Mouse (Mus musculus) forebrain, embryonic 11.5 days (tissue): ENCODE measurements around the gene Snrnp35. TPM values are rescaled to one million over a fixed set of nuclear protein-coding genes. Genes with fewer than 3 reads are reported as not detected.
A peak's percentile ranks its signal among the peaks of the same experiment; 100 is the strongest.

Experiments
- ATAC-seq: fragments of 200-750 bp; cut with Nextera tagmentation; replicated peaks from 2 replicates; pipeline ENCODE4 v1.8.0; 2017; ENCODE audit warnings: moderate TSS enrichment; ENCODE audit not compliant: low FRiP score
- DNase-seq: peaks from one replicate; pipeline ENCODE4 v3.0.0-alpha.2; 2017; ENCODE audit warnings: low spot score
- H3K27ac ChIP-seq: fragments of 300-500 bp; sonication (generic); 2 replicates; pipeline ENCODE4 v1.5.1; 2014; ENCODE audit warnings: low read depth, low read length
- H3K27me3 ChIP-seq: fragments of 300-500 bp; sonication (generic); 2 replicates; pipeline ENCODE4 v1.6.1; 2014; ENCODE audit warnings: mild to moderate bottlenecking, low read length, mixed read lengths; ENCODE audit not compliant: control insufficient read depth, insufficient read depth
- H3K36me3 ChIP-seq: fragments of 300-500 bp; sonication (generic); 2 replicates; pipeline ENCODE4 v1.6.1; 2014; ENCODE audit warnings: mild to moderate bottlenecking, low read length, moderate library complexity, mixed read lengths; ENCODE audit not compliant: control insufficient read depth, insufficient read depth
- H3K4me1 ChIP-seq: fragments of 300-500 bp; sonication (generic); replicated peaks from 2 replicates; pipeline ENCODE4 v1.6.1; 2014; ENCODE audit warnings: low read length, mixed read lengths; ENCODE audit not compliant: control insufficient read depth, insufficient read depth
- H3K4me2 ChIP-seq: fragments of 300-500 bp; sonication (generic); 2 replicates; pipeline ENCODE4 v1.6.1; 2014; ENCODE audit warnings: low read depth, mild to moderate bottlenecking, low read length, moderate library complexity, mixed read lengths; ENCODE audit not compliant: severe bottlenecking
- H3K4me3 ChIP-seq: fragments of 300-500 bp; sonication (generic); 2 replicates; pipeline ENCODE4 v1.5.1; 2014; ENCODE audit warnings: low read depth, low read length
- H3K9ac ChIP-seq: fragments of 300-500 bp; sonication (generic); 2 replicates; pipeline ENCODE4 v1.6.1; 2014; ENCODE audit warnings: low read length
- H3K9me3 ChIP-seq: fragments of 300-500 bp; sonication (generic); 2 replicates; pipeline ENCODE4 v1.6.1; 2016; ENCODE audit warnings: low read length, mixed read lengths; ENCODE audit not compliant: control insufficient read depth
- WGBS: fragments of 180-500 bp; shearing (Covaris S2); extraction: QIAGEN DNeasy Blood & Tissue Kit; methylation state at CpG from one replicate; pipeline ENCODE4 v1.1.7; 2014; 5-methylcytosine and 5-hydroxymethylcytosine counted together
- polyA plus RNA-seq: library from polyadenylated mRNA; unstranded; fragments of >200 nt; fragmentation: Nextera tagmentation; extraction: Ambion mirVana; gene quantifications from 2 replicates; pipeline ENCODE4 v1.2.1, GENCODE M21; 2014

Gene Snrnp35
- polyA plus RNA-seq, 1 experiment from 2014 or later, result 17.3 TPM

GRCm38 (mm10) chr5:124469486-124469885 is 13.4 kb upstream of the Snrnp35 start:
- H3K9me3 ChIP-seq, result no peaks in the 10 kb centered on the region
- H3K36me3 ChIP-seq, result peaks cover 2% of the 10 kb centered on the region; the same call in 1 of the 2 replicates
- H3K4me2 ChIP-seq, result no peak overlapping the region
- ATAC-seq, result no peak
- H3K4me3 ChIP-seq, result no peak overlapping the region
- WGBS, result 89% methylated on average over 6 of the region's 6 CpGs
- H3K27ac ChIP-seq, result no peak overlapping the region
- no peak for DNase-seq
- H3K9ac ChIP-seq, result no peak overlapping the region
- no peaks in the 10 kb centered on the region for H3K27me3 ChIP-seq
- H3K4me1 ChIP-seq, result no peaks in the 10 kb centered on the region

DNA sequence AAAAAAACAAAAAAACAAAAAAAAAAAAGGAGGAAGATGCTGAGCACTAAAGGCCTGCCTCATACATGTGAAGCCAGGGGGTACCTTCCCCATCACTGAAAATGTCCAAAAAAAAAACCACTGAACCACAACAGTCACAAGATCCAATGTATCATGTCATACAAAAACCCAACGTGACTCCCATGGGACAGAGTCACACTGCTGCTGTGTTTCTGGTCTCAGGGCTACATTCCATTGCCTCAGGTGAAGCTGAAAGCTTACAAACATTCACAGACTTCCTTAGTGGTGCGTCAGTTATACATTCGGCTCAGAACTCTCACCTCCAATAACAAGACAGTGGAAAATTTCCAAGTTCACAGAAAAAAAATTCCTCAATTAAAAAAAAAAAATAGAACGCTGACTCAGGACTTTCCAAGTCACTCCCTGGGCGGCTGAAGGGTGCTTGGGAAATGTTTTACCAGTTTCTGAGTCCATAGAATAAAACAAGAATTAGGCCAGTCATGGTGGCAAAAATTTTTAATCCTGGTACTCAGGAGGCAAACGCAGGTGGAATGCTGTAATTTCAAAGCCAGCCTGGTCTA is 12.3 kb upstream of the Snrnp35 start:
- H3K9me3 ChIP-seq, result no peaks in the 10 kb centered on the region
- no peaks in the 10 kb centered on the region for H3K4me1 ChIP-seq
- no peak overlapping the region for H3K9ac ChIP-seq
- H3K4me3 ChIP-seq, result no peak overlapping the region
- no peak overlapping the region for H3K27ac ChIP-seq
- no peak overlapping the region for H3K4me2 ChIP-seq
- DNase-seq, result no peak
- 89% methylated on average over 6 of the region's 6 CpGs for WGBS
- peaks cover 2% of the 10 kb centered on the region; the same call in 1 of the 2 replicates for H3K36me3 ChIP-seq
- ATAC-seq, result no peak
- no peaks in the 10 kb centered on the region for H3K27me3 ChIP-seq

- Histone ChIP-seq H3K4me2 (no peak overlapping the region), H3K4me3 (no peak overlapping the region), H3K9ac (no peak overlapping the region), H3K27ac (no peak overlapping the region), H3K27me3 (no peaks in the 10 kb centered on the region), H3K9me3 (no peaks in the 10 kb centered on the region), H3K36me3 (no peaks in the 10 kb centered on the region), H3K4me1 (no peaks in the 10 kb centered on the region)
- 77% methylated on average over 1 of the region's 1 CpGs for WGBS
- no peak for DNase-seq
- no peak for ATAC-seq
Observed at GRCm38 (mm10) chr5:124478873-124479204, 4.1 kb upstream of the Snrnp35 start.

- no peak overlapping the region for H3K4me2 ChIP-seq
- H3K9ac ChIP-seq, result no peak overlapping the region
- H3K4me1 ChIP-seq, result 0 out of 2 replicates have a peak, but pooled peaks cover 2% of the 10 kb centered on the region
- H3K4me3 ChIP-seq, result no peak overlapping the region
- no peaks in the 10 kb centered on the region for H3K9me3 ChIP-seq
- no peaks in the 10 kb centered on the region for H3K36me3 ChIP-seq
- no peaks in the 10 kb centered on the region for H3K27me3 ChIP-seq
- DNase-seq (no peak), ATAC-seq (no peak)
- WGBS, result 83% methylated on average over 4 of the region's 4 CpGs
- H3K27ac ChIP-seq, result no peak overlapping the region
Observed at GRCm38 (mm10) chr5:124480119-124480518, 2.8 kb upstream of the Snrnp35 start.

DNA sequence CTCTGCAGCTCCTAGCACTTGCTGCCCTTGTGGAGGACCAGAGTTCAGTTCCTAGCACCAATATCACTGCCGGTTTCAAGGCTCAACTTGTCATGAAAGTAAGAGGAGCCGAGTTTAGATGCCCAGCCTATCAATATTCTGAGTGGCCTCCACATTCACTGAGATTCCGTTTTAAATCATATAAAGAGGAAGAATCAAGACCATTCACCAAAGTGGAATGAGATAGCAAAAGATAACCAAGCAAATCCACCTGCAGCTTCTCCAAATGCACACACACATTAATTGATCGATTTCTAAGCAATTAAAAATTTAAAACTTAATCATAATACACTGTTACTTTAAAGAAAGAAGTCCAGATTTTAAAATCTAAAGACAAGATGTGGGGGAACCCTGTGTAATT is 1.2 kb upstream of the Snrnp35 start:
- no peak overlapping the region for H3K4me2 ChIP-seq
- no peaks in the 10 kb centered on the region for H3K36me3 ChIP-seq
- no peak for ATAC-seq
- no peak overlapping the region for H3K9ac ChIP-seq
- H3K4me1 ChIP-seq, result 0 out of 2 replicates have a peak, but pooled peaks cover 2% of the 10 kb centered on the region
- no peak for DNase-seq
- no peaks in the 10 kb centered on the region for H3K9me3 ChIP-seq
- WGBS, result 86% methylated on average over 4 of the region's 4 CpGs
- no peak overlapping the region for H3K27ac ChIP-seq
- H3K27me3 ChIP-seq, result no peaks in the 10 kb centered on the region
- no peak overlapping the region for H3K4me3 ChIP-seq

GRCm38 (mm10) chr5:124482436-124482965 is 433 bp upstream of the Snrnp35 start:
- no peaks in the 10 kb centered on the region for H3K27me3 ChIP-seq
- 5% methylated on average over 13 of the region's 13 CpGs for WGBS

GRCm38 (mm10) chr5:124483655-124484396 is 892 bp downstream of the Snrnp35 start:
- Histone ChIP-seq H3K4me3 (peak overlapping the region; percentile 68), H3K27me3 (no peaks in the 10 kb centered on the region), H3K9me3 (no peaks in the 10 kb centered on the region), H3K36me3 (no peaks in the 10 kb centered on the region), H3K27ac (peak overlapping the region; percentile 98), H3K4me2 (peak overlapping the region; percentile 75), H3K9ac (peak overlapping the region; percentile 90), H3K4me1 (0 out of 2 replicates have a peak, but pooled peaks cover 2% of the 10 kb centered on the region)
- ATAC-seq (peak; percentile 57), DNase-seq (peak; percentile 61)
- WGBS, result 8% methylated on average over 15 of the region's 15 CpGs

More at GRCm38 (mm10) chr5:124482436-124482965, 433 bp upstream of the Snrnp35 start:
- H3K4me3 ChIP-seq, result peak overlapping the region; percentile 68
- ATAC-seq (no peak), DNase-seq (peak; percentile 57)
- no peaks in the 10 kb centered on the region for H3K9me3 ChIP-seq
- H3K4me2 ChIP-seq, result peak overlapping the region; percentile 75
- 0 out of 2 replicates have a peak, but pooled peaks cover 2% of the 10 kb centered on the region for H3K4me1 ChIP-seq
- H3K36me3 ChIP-seq, result no peaks in the 10 kb centered on the region
- H3K9ac ChIP-seq, result peak overlapping the region; percentile 90
- H3K27ac ChIP-seq, result peak overlapping the region; percentile 98

GRCm38 (mm10) chr5:124485654-124486053 is 2.7 kb downstream of the Snrnp35 start:
- ATAC-seq (no peak), DNase-seq (no peak)
- Histone ChIP-seq H3K4me1 (0 out of 2 replicates have a peak, but pooled peaks cover 2% of the 10 kb centered on the region), H3K9ac (no peak overlapping the region), H3K27me3 (no peaks in the 10 kb centered on the region), H3K4me2 (no peak overlapping the region), H3K4me3 (no peak overlapping the region), H3K36me3 (no peaks in the 10 kb centered on the region), H3K9me3 (no peaks in the 10 kb centered on the region), H3K27ac (no peak overlapping the region)
- WGBS, result 96% methylated on average over 5 of the region's 5 CpGs
